Mouse (Mus musculus): ENCODE results near the gene Nfasc.

- TF ChIP-seq POLR2A (IDR thresholded peaks at IDR 0.05; ENCODE audit: control insufficient read depth, extremely low read depth, insufficient read depth, low read length, poor library complexity) (no peak), CTCF (IDR thresholded peaks at IDR 0.05; ENCODE audit: borderline replicate concordance, control insufficient read depth, extremely low read depth, insufficient read depth, low read length, poor library complexity) (no peak; the same call in 1 of the 2 replicates)
Observed at GRCm38 (mm10) chr1:132523920-132524319, 217.7 kb downstream of the Nfasc start.

All from thymus, adult 2 months (tissue).